Mouse (Mus musculus) olfactory bulb, adult 2 months (tissue): ENCODE results near the gene BC025920.

Experiments used
- CTCF ChIP-seq: fragments of 200-500 bp; IDR thresholded peaks from 2 replicates; pipeline ENCODE4 v1.5.1; 2012; ENCODE audit warnings: low read depth, mild to moderate bottlenecking, low read length, moderate library complexity; ENCODE audit not compliant: insufficient read depth
- POLR2A ChIP-seq: fragments of 200-500 bp; IDR thresholded peaks from 2 replicates; pipeline ENCODE4 v1.6.1; 2012; ENCODE audit warnings: mild to moderate bottlenecking, low read depth, low read length, moderate library complexity; ENCODE audit not compliant: insufficient read depth

- no peak for TF ChIP-seq POLR2A
- no peak for TF ChIP-seq CTCF
Observed at GRCm38 (mm10) chr10:81598871-81599270, 7.2 kb upstream of the BC025920 start.
